Mouse (Mus musculus): Measurements from ENCODE around the gene Tk2. TPM values are rescaled to one million over a fixed set of nuclear protein-coding genes. Genes with fewer than 3 reads are reported as not detected.

Tk2 gene
- polyA plus RNA-seq, 1 experiment: 17.2 TPM

DNA sequence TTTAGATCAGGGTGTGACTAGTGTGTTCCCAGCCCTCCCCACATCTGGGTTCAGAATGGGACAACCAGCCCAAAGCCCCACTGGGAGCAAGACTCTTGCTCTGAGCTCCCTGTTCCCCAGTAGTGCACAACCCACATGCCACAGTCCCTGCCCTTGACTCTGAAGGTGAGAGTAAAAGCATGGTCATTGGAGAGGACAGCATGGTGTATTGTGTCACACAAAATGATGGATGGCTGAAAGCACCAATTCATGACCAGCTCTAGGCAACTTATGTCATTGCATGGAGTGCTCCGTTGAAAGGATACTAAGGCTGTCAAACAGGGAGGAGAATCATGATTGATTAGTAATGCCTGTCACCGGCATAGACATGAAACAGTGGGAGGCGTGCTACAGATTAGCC is 43.1 kb downstream of the Tk2 start:
- H3K27me3 ChIP-seq (ENCODE audit: control insufficient read depth, insufficient read depth, low read length, poor library complexity, severe bottlenecking): no peaks in the 10 kb centered on the region
- H3K9ac ChIP-seq (ENCODE audit: low read depth, poor library complexity, severe bottlenecking): no peak overlapping the region
- H3K4me3 ChIP-seq (ENCODE audit: low read depth, low read length): no peak overlapping the region
- H3K36me3 ChIP-seq (ENCODE audit: control insufficient read depth, insufficient read depth, low read length, poor library complexity, severe bottlenecking): no peaks in the 10 kb centered on the region
- no peaks in the 10 kb centered on the region for H3K4me1 ChIP-seq (ENCODE audit: control insufficient read depth, insufficient read depth, low read length)
- no peaks in the 10 kb centered on the region for H3K9me3 ChIP-seq (replicated peaks; ENCODE audit: control insufficient read depth, insufficient read depth, low read length, poor library complexity, severe bottlenecking)
- no peak overlapping the region for H3K27ac ChIP-seq (ENCODE audit: insufficient read depth, low read length)
- TF ChIP-seq EP300 (IDR thresholded peaks at IDR 0.05; ENCODE audit: insufficient read depth, low read depth, low read length) (no peak), CTCF (IDR thresholded peaks at IDR 0.05; ENCODE audit: low read depth, low read length) (no peak), POLR2A (IDR thresholded peaks at IDR 0.05; ENCODE audit: insufficient read depth, low read length) (no peak)

DNA sequence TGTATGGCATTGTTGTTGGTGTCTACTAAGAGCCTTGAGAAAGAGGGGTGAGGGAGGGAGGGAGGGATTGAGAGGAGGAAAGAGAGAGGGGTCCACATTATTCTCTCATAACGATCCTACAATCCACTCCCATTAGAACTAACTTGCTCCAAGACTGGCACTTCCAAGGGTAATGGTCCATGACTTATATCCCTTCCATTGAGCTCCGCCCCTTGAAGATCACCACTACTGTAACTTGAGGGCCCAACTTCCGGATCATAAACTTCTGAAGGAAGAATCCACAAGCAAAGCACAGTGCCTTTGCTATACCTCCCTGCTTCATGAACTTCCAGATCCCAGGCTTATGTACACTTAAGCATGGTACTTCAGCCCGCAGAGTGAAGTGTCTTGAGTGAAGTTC is 46.0 kb downstream of the Tk2 start:
- no peaks in the 10 kb centered on the region for H3K27me3 ChIP-seq (ENCODE audit: control insufficient read depth, insufficient read depth, low read length, poor library complexity, severe bottlenecking)
- no peak for TF ChIP-seq CTCF (IDR thresholded peaks at IDR 0.05; ENCODE audit: low read depth, low read length)
- TF ChIP-seq POLR2A (IDR thresholded peaks at IDR 0.05; ENCODE audit: insufficient read depth, low read length): no peak
- no peak for TF ChIP-seq EP300 (IDR thresholded peaks at IDR 0.05; ENCODE audit: insufficient read depth, low read depth, low read length)
- H3K9me3 ChIP-seq (replicated peaks; ENCODE audit: control insufficient read depth, insufficient read depth, low read length, poor library complexity, severe bottlenecking): no peaks in the 10 kb centered on the region
- H3K27ac ChIP-seq (ENCODE audit: insufficient read depth, low read length): no peak overlapping the region
- H3K9ac ChIP-seq (ENCODE audit: low read depth, poor library complexity, severe bottlenecking): no peak overlapping the region
- no peak overlapping the region for H3K4me3 ChIP-seq (ENCODE audit: low read depth, low read length)
- H3K36me3 ChIP-seq (ENCODE audit: control insufficient read depth, insufficient read depth, low read length, poor library complexity, severe bottlenecking): no peaks in the 10 kb centered on the region
- no peaks in the 10 kb centered on the region for H3K4me1 ChIP-seq (ENCODE audit: control insufficient read depth, insufficient read depth, low read length)

DNA sequence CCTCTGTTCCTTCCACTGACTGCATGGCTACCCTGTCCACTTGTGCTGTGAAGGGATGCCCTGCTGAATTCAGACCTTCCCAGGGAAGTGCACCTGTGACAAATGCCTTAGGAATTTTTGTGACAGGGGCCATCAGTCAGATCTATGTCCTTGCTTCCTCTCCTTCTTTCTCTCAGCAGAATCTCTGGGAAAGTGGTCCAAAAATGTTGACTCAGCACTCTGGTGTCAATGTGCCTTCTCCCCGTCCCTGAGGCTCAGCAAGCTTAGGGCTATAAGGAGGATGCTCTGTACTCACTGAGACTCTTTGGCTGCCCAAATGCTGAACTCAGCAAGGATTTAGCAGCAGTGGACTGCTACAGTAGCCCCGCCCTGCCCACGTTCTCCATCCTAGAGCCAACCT is 46.7 kb downstream of the Tk2 start:
- TF ChIP-seq EP300 (IDR thresholded peaks at IDR 0.05; ENCODE audit: insufficient read depth, low read depth, low read length): no peak
- H3K36me3 ChIP-seq (ENCODE audit: control insufficient read depth, insufficient read depth, low read length, poor library complexity, severe bottlenecking): no peaks in the 10 kb centered on the region
- no peaks in the 10 kb centered on the region for H3K4me1 ChIP-seq (ENCODE audit: control insufficient read depth, insufficient read depth, low read length)
- no peak overlapping the region for H3K4me3 ChIP-seq (ENCODE audit: low read depth, low read length)
- no peak overlapping the region for H3K27ac ChIP-seq (ENCODE audit: insufficient read depth, low read length)
- H3K9ac ChIP-seq (ENCODE audit: low read depth, poor library complexity, severe bottlenecking): no peak overlapping the region
- no peaks in the 10 kb centered on the region for H3K9me3 ChIP-seq (replicated peaks; ENCODE audit: control insufficient read depth, insufficient read depth, low read length, poor library complexity, severe bottlenecking)
- no peaks in the 10 kb centered on the region for H3K27me3 ChIP-seq (ENCODE audit: control insufficient read depth, insufficient read depth, low read length, poor library complexity, severe bottlenecking)

DNA sequence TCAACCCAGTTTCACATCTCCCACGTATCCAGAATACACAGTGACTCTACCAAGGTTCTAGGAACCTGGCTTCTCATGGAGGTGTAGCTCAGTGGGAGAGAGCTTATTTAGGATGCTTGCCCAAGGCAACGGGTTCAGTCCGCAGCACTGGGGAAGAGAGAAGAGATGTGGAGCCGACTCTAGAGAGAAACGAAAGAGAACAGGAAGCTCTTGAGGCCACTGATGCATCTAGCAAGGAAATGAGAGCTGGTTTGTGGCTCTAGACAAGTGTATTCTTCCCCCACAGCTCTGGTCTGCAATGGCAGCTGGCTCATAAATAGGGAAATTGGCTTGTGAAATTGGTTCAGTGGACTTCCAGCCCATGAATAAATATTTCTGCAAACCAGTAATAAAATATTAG is 48.6 kb downstream of the Tk2 start:
- no peaks in the 10 kb centered on the region for H3K9me3 ChIP-seq (replicated peaks; ENCODE audit: control insufficient read depth, insufficient read depth, low read length, poor library complexity, severe bottlenecking)
- no peak for TF ChIP-seq POLR2A (IDR thresholded peaks at IDR 0.05; ENCODE audit: insufficient read depth, low read length)
- no peak for TF ChIP-seq EP300 (IDR thresholded peaks at IDR 0.05; ENCODE audit: insufficient read depth, low read depth, low read length)
- no peak for TF ChIP-seq CTCF (IDR thresholded peaks at IDR 0.05; ENCODE audit: low read depth, low read length)
- no peaks in the 10 kb centered on the region for H3K4me1 ChIP-seq (ENCODE audit: control insufficient read depth, insufficient read depth, low read length)
- no peak overlapping the region for H3K27ac ChIP-seq (ENCODE audit: insufficient read depth, low read length)
- no peaks in the 10 kb centered on the region for H3K36me3 ChIP-seq (ENCODE audit: control insufficient read depth, insufficient read depth, low read length, poor library complexity, severe bottlenecking)
- H3K4me3 ChIP-seq (ENCODE audit: low read depth, low read length): no peak overlapping the region
- no peaks in the 10 kb centered on the region for H3K27me3 ChIP-seq (ENCODE audit: control insufficient read depth, insufficient read depth, low read length, poor library complexity, severe bottlenecking)
- no peak overlapping the region for H3K9ac ChIP-seq (ENCODE audit: low read depth, poor library complexity, severe bottlenecking)

DNA sequence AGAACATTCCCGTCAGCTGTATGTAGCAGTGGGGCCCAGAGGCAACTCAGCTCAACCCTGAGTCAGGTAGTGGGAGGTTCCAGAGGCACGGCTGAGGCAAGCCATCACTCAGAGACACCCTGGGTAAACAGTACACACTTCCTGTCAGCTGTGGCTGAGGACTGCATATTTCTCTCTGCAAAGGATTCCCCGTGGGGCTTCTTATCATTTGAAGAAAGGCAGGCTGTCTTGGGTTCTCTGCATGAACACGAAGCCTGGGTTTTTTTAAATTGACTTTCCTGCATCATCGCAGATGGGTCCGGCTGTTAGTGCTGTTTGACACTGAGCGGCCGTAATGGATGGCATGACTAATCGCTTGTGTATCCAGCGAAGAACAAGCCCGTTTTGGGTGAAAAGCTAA is 56.9 kb downstream of the Tk2 start:
- no peaks in the 10 kb centered on the region for H3K36me3 ChIP-seq (ENCODE audit: control insufficient read depth, insufficient read depth, low read length, poor library complexity, severe bottlenecking)

DNA sequence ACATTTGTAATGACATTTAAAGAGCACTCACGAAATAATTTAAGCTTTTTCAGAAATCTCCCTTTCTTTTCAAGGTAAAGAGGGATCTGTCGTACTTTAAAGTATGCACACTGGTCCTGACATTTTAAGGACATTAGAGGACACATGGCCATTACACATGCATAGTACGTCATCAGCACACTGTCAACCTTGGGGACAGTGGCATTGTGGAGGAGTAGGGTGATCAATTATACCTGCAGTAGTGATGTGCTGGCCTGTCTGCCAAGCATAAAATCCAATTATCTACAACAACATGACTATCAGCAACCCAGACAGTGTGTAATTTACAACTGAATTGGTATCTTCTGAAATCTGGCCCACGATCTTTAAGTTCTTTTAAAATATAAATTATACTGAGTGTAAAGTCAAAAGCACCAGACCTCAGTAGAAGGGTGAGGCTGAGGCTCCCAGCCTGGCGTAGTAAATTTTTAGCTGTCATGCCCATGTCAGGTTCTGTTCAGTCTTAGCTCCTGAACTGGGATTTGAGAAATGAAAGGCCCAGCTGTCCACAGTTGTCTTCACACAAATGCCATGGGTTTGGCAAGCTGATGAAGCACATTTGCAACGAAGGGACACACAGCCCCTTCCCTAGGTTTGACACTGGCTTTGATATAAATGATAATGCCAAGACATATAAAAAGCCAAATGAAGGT is 57.4 kb downstream of the Tk2 start:
- H3K4me3 ChIP-seq (ENCODE audit: low read depth, low read length): no peak overlapping the region
- H3K36me3 ChIP-seq (ENCODE audit: control insufficient read depth, insufficient read depth, low read length, poor library complexity, severe bottlenecking): no peaks in the 10 kb centered on the region
- H3K9ac ChIP-seq (ENCODE audit: low read depth, poor library complexity, severe bottlenecking): no peak overlapping the region
- H3K27me3 ChIP-seq (ENCODE audit: control insufficient read depth, insufficient read depth, low read length, poor library complexity, severe bottlenecking): no peaks in the 10 kb centered on the region; the same call in 1 of the 2 replicates
- peaks cover 4% of the 10 kb centered on the region; the same call in 1 of the 2 replicates for H3K9me3 ChIP-seq (replicated peaks; ENCODE audit: control insufficient read depth, insufficient read depth, low read length, poor library complexity, severe bottlenecking)
- TF ChIP-seq CTCF (IDR thresholded peaks at IDR 0.05; ENCODE audit: low read depth, low read length) (no peak), EP300 (IDR thresholded peaks at IDR 0.05; ENCODE audit: insufficient read depth, low read depth, low read length) (no peak), POLR2A (IDR thresholded peaks at IDR 0.05; ENCODE audit: insufficient read depth, low read length) (no peak)
- no peaks in the 10 kb centered on the region for H3K4me1 ChIP-seq (ENCODE audit: control insufficient read depth, insufficient read depth, low read length)
- no peak overlapping the region for H3K27ac ChIP-seq (ENCODE audit: insufficient read depth, low read length)

More for the DNA sequence above, 56.9 kb downstream of the Tk2 start:
- H3K4me3 ChIP-seq (ENCODE audit: low read depth, low read length): no peak overlapping the region
- no peaks in the 10 kb centered on the region for H3K4me1 ChIP-seq (ENCODE audit: control insufficient read depth, insufficient read depth, low read length)
- H3K9me3 ChIP-seq (replicated peaks; ENCODE audit: control insufficient read depth, insufficient read depth, low read length, poor library complexity, severe bottlenecking): peaks cover 4% of the 10 kb centered on the region; the same call in 1 of the 2 replicates
- no peak overlapping the region for H3K9ac ChIP-seq (ENCODE audit: low read depth, poor library complexity, severe bottlenecking)
- H3K27ac ChIP-seq (ENCODE audit: insufficient read depth, low read length): no peak overlapping the region
- H3K27me3 ChIP-seq (ENCODE audit: control insufficient read depth, insufficient read depth, low read length, poor library complexity, severe bottlenecking): no peaks in the 10 kb centered on the region; the same call in 1 of the 2 replicates
- TF ChIP-seq CTCF (IDR thresholded peaks at IDR 0.05; ENCODE audit: low read depth, low read length): no peak
- no peak for TF ChIP-seq POLR2A (IDR thresholded peaks at IDR 0.05; ENCODE audit: insufficient read depth, low read length)
- no peak for TF ChIP-seq EP300 (IDR thresholded peaks at IDR 0.05; ENCODE audit: insufficient read depth, low read depth, low read length)

Measured in ES-Bruce4 (cell line).